Mouse (Mus musculus): ENCODE results near the gene Cdyl. TPM values are rescaled to one million over a fixed set of nuclear protein-coding genes. Genes with fewer than 3 reads are reported as not detected.

Gene Cdyl
- total and polyA plus RNA-seq, 2 experiments: 1.3 to 3.5 TPM

DNA sequence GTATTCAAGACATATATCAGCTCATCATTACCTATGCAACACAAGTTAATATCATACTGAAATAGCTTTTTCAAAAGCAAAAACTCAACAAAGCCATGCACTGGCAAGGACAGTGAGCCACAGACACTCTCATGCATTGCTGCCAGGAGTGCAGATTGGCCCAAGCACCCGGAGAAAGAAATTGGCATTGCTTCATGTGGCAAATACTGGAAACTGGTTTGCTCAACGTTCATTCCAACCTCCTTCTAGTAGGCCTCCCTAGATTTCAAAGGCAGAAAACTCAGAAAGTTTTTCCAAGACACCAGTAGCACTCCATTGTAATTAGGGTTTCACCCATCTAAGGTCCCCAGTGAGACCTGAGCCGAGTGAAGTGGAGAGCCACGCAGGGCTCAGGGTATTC is 6.8 kb upstream of the Cdyl start:
- Histone ChIP-seq H3K27me3 (ENCODE audit: control insufficient read depth, insufficient read depth, low read length) (no peaks in the 10 kb centered on the region), H3K4me1 (ENCODE audit: control insufficient read depth, insufficient read depth, low read length) (no peaks in the 10 kb centered on the region), H3K9ac (ENCODE audit: low read depth, low read length) (no peak overlapping the region), H3K27ac (replicated peaks; ENCODE audit: insufficient read depth, low read depth, low read length) (no peak overlapping the region), H3K79me2 (ENCODE audit: control insufficient read depth, insufficient read depth, low read length) (no peaks in the 10 kb centered on the region), H3K4me3 (ENCODE audit: insufficient read depth, low read depth, low read length) (no peak overlapping the region), H3K36me3 (ENCODE audit: control insufficient read depth, insufficient read depth, low read length) (no peaks in the 10 kb centered on the region)
- peak; percentile 30 for DNase-seq (ENCODE audit: extremely low read depth, low read depth, low spot score)
- 60% methylated on average over 4 of the region's 4 CpGs for WGBS
- TF ChIP-seq POLR2A (IDR thresholded peaks at IDR 0.05; ENCODE audit: extremely low read depth, insufficient read depth, low read length) (no peak), CTCF (IDR thresholded peaks at IDR 0.05; ENCODE audit: low read depth, low read length) (no peak)

DNA sequence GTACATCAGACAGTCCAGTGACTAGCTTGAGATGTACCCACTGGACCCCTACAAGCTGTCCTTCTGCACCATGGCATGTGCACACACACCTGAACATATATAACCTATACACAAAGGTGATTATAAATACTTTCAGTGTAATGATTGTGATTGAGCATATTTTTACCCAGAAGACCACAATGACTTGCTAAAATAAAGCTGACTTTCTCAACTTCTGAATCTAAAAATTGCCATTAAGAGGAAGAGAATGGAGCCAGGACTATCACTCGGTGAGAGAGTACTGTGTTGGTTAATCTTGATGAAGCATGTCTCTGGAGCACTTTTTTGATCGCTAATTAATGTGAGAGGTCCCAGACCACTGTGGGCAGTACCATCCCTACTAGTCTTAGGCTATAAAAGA is 2.8 kb upstream of the Cdyl start:
- TF ChIP-seq CTCF (IDR thresholded peaks at IDR 0.05; ENCODE audit: low read depth, low read length) (no peak), POLR2A (IDR thresholded peaks at IDR 0.05; ENCODE audit: extremely low read depth, insufficient read depth, low read length) (no peak)
- H3K27ac ChIP-seq (replicated peaks; ENCODE audit: insufficient read depth, low read depth, low read length): no peak overlapping the region
- no peak for DNase-seq (ENCODE audit: extremely low read depth, low read depth, low spot score)
- no peaks in the 10 kb centered on the region for H3K79me2 ChIP-seq (ENCODE audit: control insufficient read depth, insufficient read depth, low read length)
- WGBS: 80% methylated on average over 2 of the region's 2 CpGs
- H3K9ac ChIP-seq (ENCODE audit: low read depth, low read length): no peak overlapping the region
- H3K4me3 ChIP-seq (ENCODE audit: insufficient read depth, low read depth, low read length): no peak overlapping the region
- no peaks in the 10 kb centered on the region for H3K27me3 ChIP-seq (ENCODE audit: control insufficient read depth, insufficient read depth, low read length)
- H3K36me3 ChIP-seq (ENCODE audit: control insufficient read depth, insufficient read depth, low read length): no peaks in the 10 kb centered on the region
- H3K4me1 ChIP-seq (ENCODE audit: control insufficient read depth, insufficient read depth, low read length): no peaks in the 10 kb centered on the region

DNA sequence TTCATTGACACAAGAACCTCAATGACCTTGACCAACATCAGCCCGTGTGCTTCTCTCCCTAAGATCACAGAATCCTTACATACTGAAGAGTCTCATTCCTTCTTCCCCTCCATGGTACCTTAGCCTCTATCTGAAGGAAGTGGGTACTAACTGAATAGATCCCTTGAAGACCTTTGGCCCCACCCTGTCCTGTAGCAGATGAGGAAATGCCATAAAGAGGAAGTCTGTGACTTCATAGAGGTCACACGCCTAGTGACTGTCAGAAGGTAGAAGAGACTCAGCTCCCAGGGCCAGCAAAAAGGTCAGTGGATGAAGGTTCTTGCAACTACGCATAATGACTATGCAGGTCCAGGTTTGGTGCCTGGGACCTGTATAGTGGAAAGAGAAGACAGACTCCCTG is 5.8 kb downstream of the Cdyl start:
- Histone ChIP-seq H3K79me2 (ENCODE audit: control insufficient read depth, insufficient read depth, low read length) (no peaks in the 10 kb centered on the region), H3K27me3 (ENCODE audit: control insufficient read depth, insufficient read depth, low read length) (no peaks in the 10 kb centered on the region), H3K36me3 (ENCODE audit: control insufficient read depth, insufficient read depth, low read length) (no peaks in the 10 kb centered on the region), H3K4me3 (ENCODE audit: insufficient read depth, low read depth, low read length) (no peak overlapping the region), H3K27ac (replicated peaks; ENCODE audit: insufficient read depth, low read depth, low read length) (no peak overlapping the region), H3K9ac (ENCODE audit: low read depth, low read length) (no peak overlapping the region), H3K4me1 (ENCODE audit: control insufficient read depth, insufficient read depth, low read length) (no peaks in the 10 kb centered on the region)
- DNase-seq (ENCODE audit: extremely low read depth, low read depth, low spot score): no peak
- no peak for TF ChIP-seq CTCF (IDR thresholded peaks at IDR 0.05; ENCODE audit: low read depth, low read length)
- TF ChIP-seq POLR2A (IDR thresholded peaks at IDR 0.05; ENCODE audit: extremely low read depth, insufficient read depth, low read length): no peak
- 81% methylated on average over 3 of the region's 3 CpGs for whole genome bisulfite sequencing

GRCm38 (mm10) chr13:35669910-35670469 is 10.4 kb downstream of the Cdyl start:
- DNase-seq (ENCODE audit: extremely low read depth, low read depth, low spot score): no peak
- Histone ChIP-seq H3K27ac (replicated peaks; ENCODE audit: insufficient read depth, low read depth, low read length) (no peak overlapping the region), H3K4me1 (ENCODE audit: control insufficient read depth, insufficient read depth, low read length) (no peaks in the 10 kb centered on the region), H3K36me3 (ENCODE audit: control insufficient read depth, insufficient read depth, low read length) (no peaks in the 10 kb centered on the region), H3K79me2 (ENCODE audit: control insufficient read depth, insufficient read depth, low read length) (no peaks in the 10 kb centered on the region), H3K4me3 (ENCODE audit: insufficient read depth, low read depth, low read length) (no peak overlapping the region), H3K27me3 (ENCODE audit: control insufficient read depth, insufficient read depth, low read length) (no peaks in the 10 kb centered on the region; the same call in 1 of the 2 replicates), H3K9ac (ENCODE audit: low read depth, low read length) (no peak overlapping the region)
- TF ChIP-seq CTCF (IDR thresholded peaks at IDR 0.05; ENCODE audit: low read depth, low read length) (no peak), POLR2A (IDR thresholded peaks at IDR 0.05; ENCODE audit: extremely low read depth, insufficient read depth, low read length) (no peak)
- 65% methylated on average over 4 of the region's 4 CpGs for WGBS

- H3K27ac ChIP-seq (replicated peaks; ENCODE audit: insufficient read depth, low read depth, low read length): no peak overlapping the region
Observed at GRCm38 (mm10) chr13:35670875-35671274, 11.2 kb downstream of the Cdyl start.

GRCm38 (mm10) chr13:35676921-35677320 is 17.3 kb downstream of the Cdyl start:
- no peak overlapping the region for H3K27ac ChIP-seq (replicated peaks; ENCODE audit: insufficient read depth, low read depth, low read length)
- no peak overlapping the region for H3K4me3 ChIP-seq (ENCODE audit: insufficient read depth, low read depth, low read length)
- no peaks in the 10 kb centered on the region for H3K4me1 ChIP-seq (ENCODE audit: control insufficient read depth, insufficient read depth, low read length)
- no peaks in the 10 kb centered on the region for H3K79me2 ChIP-seq (ENCODE audit: control insufficient read depth, insufficient read depth, low read length)
- 94% methylated on average over 1 of the region's 1 CpGs for WGBS
- TF ChIP-seq POLR2A (IDR thresholded peaks at IDR 0.05; ENCODE audit: extremely low read depth, insufficient read depth, low read length) (no peak), CTCF (IDR thresholded peaks at IDR 0.05; ENCODE audit: low read depth, low read length) (no peak)
- no peaks in the 10 kb centered on the region for H3K36me3 ChIP-seq (ENCODE audit: control insufficient read depth, insufficient read depth, low read length)
- no peaks in the 10 kb centered on the region; the same call in 1 of the 2 replicates for H3K27me3 ChIP-seq (ENCODE audit: control insufficient read depth, insufficient read depth, low read length)
- no peak for DNase-seq (ENCODE audit: extremely low read depth, low read depth, low spot score)
- no peak overlapping the region for H3K9ac ChIP-seq (ENCODE audit: low read depth, low read length)

More at GRCm38 (mm10) chr13:35670875-35671274, 11.2 kb downstream of the Cdyl start:
- no peak overlapping the region for H3K4me3 ChIP-seq (ENCODE audit: insufficient read depth, low read depth, low read length)
- H3K9ac ChIP-seq (ENCODE audit: low read depth, low read length): no peak overlapping the region
- no peak for DNase-seq (ENCODE audit: extremely low read depth, low read depth, low spot score)
- WGBS: 89% methylated on average over 4 of the region's 4 CpGs
- no peaks in the 10 kb centered on the region for H3K36me3 ChIP-seq (ENCODE audit: control insufficient read depth, insufficient read depth, low read length)
- H3K79me2 ChIP-seq (ENCODE audit: control insufficient read depth, insufficient read depth, low read length): no peaks in the 10 kb centered on the region
- no peaks in the 10 kb centered on the region for H3K4me1 ChIP-seq (ENCODE audit: control insufficient read depth, insufficient read depth, low read length)
- TF ChIP-seq POLR2A (IDR thresholded peaks at IDR 0.05; ENCODE audit: extremely low read depth, insufficient read depth, low read length) (no peak), CTCF (IDR thresholded peaks at IDR 0.05; ENCODE audit: low read depth, low read length) (no peak)
- no peaks in the 10 kb centered on the region; the same call in 1 of the 2 replicates for H3K27me3 ChIP-seq (ENCODE audit: control insufficient read depth, insufficient read depth, low read length)
